ENCODE assay signal across 11 mouse cellular contexts in genomic region chr10:97436662-97437061, GRCm38 (mm10). TPM values are rescaled to one million over a fixed set of nuclear protein-coding genes. Genes with fewer than 3 reads are reported as not detected.
A peak's percentile ranks its signal among the peaks of the same experiment; 100 is the strongest.
DNase-seq lines count a peak whose midpoint lies in the region; ATAC-seq and TF ChIP-seq lines count a peak whose summit lies in the region.
"Had no signal": no experiment of that assay in that cellular context is flagged by ENCODE, and none has a peak within 500 bp of the region (broad histone marks: within the 10 kb centered on the region; RNA-seq: fewer than 3 reads in every experiment).

No protein-coding gene starts in this region.

- no peak overlapping the region for H3K9ac ChIP-seq in forebrain, postnatal 0 days
- no peak overlapping the region for H3K9ac ChIP-seq in forebrain, embryonic 11.5 days (ENCODE audit: low read length)
- no peak overlapping the region for H3K9ac ChIP-seq in heart, postnatal 0 days (replicated peaks; ENCODE audit: low read depth, low read length)
- no peak overlapping the region for H3K9ac ChIP-seq in hindbrain, embryonic 12.5 days
- H3K9ac ChIP-seq: liver, embryonic 15.5 days; stomach, embryonic 15.5 days had no signal

- no peak for TF ChIP-seq CTCF in forebrain, postnatal 0 days (IDR thresholded peaks at IDR 0.05; ENCODE audit: low read depth)
- no peak for TF ChIP-seq CTCF in heart, postnatal 0 days (IDR thresholded peaks at IDR 0.05; ENCODE audit: low read depth)

- no peaks in the 10 kb centered on the region for H3K4me1 ChIP-seq in forebrain, postnatal 0 days (ENCODE audit: insufficient read depth)
- no peaks in the 10 kb centered on the region for H3K4me1 ChIP-seq in forebrain, embryonic 11.5 days (replicated peaks; ENCODE audit: control insufficient read depth, insufficient read depth, low read length)
- peaks cover 4% of the 10 kb centered on the region for H3K4me1 ChIP-seq in heart, postnatal 0 days (ENCODE audit: control insufficient read depth, insufficient read depth)
- H3K4me1 ChIP-seq in hindbrain, embryonic 12.5 days = no peaks in the 10 kb centered on the region
- H3K4me1 ChIP-seq: liver, embryonic 15.5 days; stomach, embryonic 15.5 days had no signal

- ATAC-seq in forebrain, postnatal 0 days = peak; percentile 71
- ATAC-seq in forebrain, embryonic 11.5 days (replicated peaks; ENCODE audit: low FRiP score) = no peak
- ATAC-seq in heart, postnatal 0 days (ENCODE audit: insufficient read depth, low read depth) = peak; percentile 90
- ATAC-seq in hindbrain, embryonic 12.5 days (ENCODE audit: low FRiP score) = no peak

- no peaks in the 10 kb centered on the region for H3K36me3 ChIP-seq in forebrain, postnatal 0 days (ENCODE audit: insufficient read depth)
- H3K36me3 ChIP-seq in forebrain, embryonic 11.5 days (ENCODE audit: control insufficient read depth, insufficient read depth, low read length) = no peaks in the 10 kb centered on the region
- no peaks in the 10 kb centered on the region for H3K36me3 ChIP-seq in heart, postnatal 0 days (replicated peaks; ENCODE audit: control insufficient read depth, insufficient read depth, low read length)
- H3K36me3 ChIP-seq in hindbrain, embryonic 12.5 days = no peaks in the 10 kb centered on the region
- H3K36me3 ChIP-seq: liver, embryonic 15.5 days; stomach, embryonic 15.5 days had no signal

- H3K27me3 ChIP-seq in forebrain, postnatal 0 days (ENCODE audit: insufficient read depth, low read length) = no peaks in the 10 kb centered on the region
- no peaks in the 10 kb centered on the region for H3K27me3 ChIP-seq in forebrain, embryonic 11.5 days (ENCODE audit: control insufficient read depth, insufficient read depth, low read length)
- H3K27me3 ChIP-seq in heart, postnatal 0 days (ENCODE audit: control insufficient read depth, insufficient read depth, low read length) = no peaks in the 10 kb centered on the region
- no peaks in the 10 kb centered on the region for H3K27me3 ChIP-seq in hindbrain, embryonic 12.5 days
- H3K27me3 ChIP-seq: liver, embryonic 15.5 days; stomach, embryonic 15.5 days had no signal

- no peak for TF ChIP-seq EP300 in heart, postnatal 0 days (IDR thresholded peaks at IDR 0.05; ENCODE audit: low read depth)

- H3K9me3 ChIP-seq in forebrain, postnatal 0 days (ENCODE audit: low read length) = no peaks in the 10 kb centered on the region
- no peaks in the 10 kb centered on the region for H3K9me3 ChIP-seq in forebrain, embryonic 11.5 days (ENCODE audit: control insufficient read depth, low read length)
- no peaks in the 10 kb centered on the region for H3K9me3 ChIP-seq in heart, postnatal 0 days (replicated peaks; ENCODE audit: control insufficient read depth, low read length)
- H3K9me3 ChIP-seq in hindbrain, embryonic 12.5 days (replicated peaks) = no peaks in the 10 kb centered on the region
- H3K9me3 ChIP-seq: liver, embryonic 15.5 days; stomach, embryonic 15.5 days had no signal

- no peak overlapping the region for H3K4me2 ChIP-seq in forebrain, postnatal 0 days (ENCODE audit: low read depth)
- H3K4me2 ChIP-seq in forebrain, embryonic 11.5 days (ENCODE audit: low read depth, low read length, severe bottlenecking) = no peak overlapping the region
- H3K4me2 ChIP-seq in heart, postnatal 0 days (ENCODE audit: low read depth, low read length) = no peak overlapping the region
- no peak overlapping the region for H3K4me2 ChIP-seq in hindbrain, embryonic 12.5 days (replicated peaks)
- H3K4me2 ChIP-seq: liver, embryonic 15.5 days; stomach, embryonic 15.5 days had no signal

- no peak overlapping the region for H3K4me3 ChIP-seq in forebrain, postnatal 0 days (ENCODE audit: low read depth, low read length)
- no peak overlapping the region for H3K4me3 ChIP-seq in forebrain, embryonic 11.5 days (ENCODE audit: low read depth, low read length)
- no peak overlapping the region for H3K4me3 ChIP-seq in heart, postnatal 0 days (ENCODE audit: low read depth, low read length)
- no peak overlapping the region for H3K4me3 ChIP-seq in hindbrain, embryonic 12.5 days
- H3K4me3 ChIP-seq: liver, embryonic 15.5 days; stomach, embryonic 15.5 days had no signal

- H3K27ac ChIP-seq in forebrain, postnatal 0 days (ENCODE audit: low read depth, low read length) = no peak overlapping the region
- H3K27ac ChIP-seq in forebrain, embryonic 11.5 days (ENCODE audit: low read depth, low read length) = no peak overlapping the region
- peak overlapping the region; percentile 21; the same call in 1 of the 2 replicates for H3K27ac ChIP-seq in heart, postnatal 0 days (ENCODE audit: low read depth)
- no peak overlapping the region for H3K27ac ChIP-seq in hindbrain, embryonic 12.5 days
- H3K27ac ChIP-seq: liver, embryonic 15.5 days; stomach, embryonic 15.5 days had no signal

- 70% methylated on average over 5 of the region's 5 CpGs for WGBS in forebrain, postnatal 0 days
- WGBS in forebrain, embryonic 11.5 days = 87% methylated on average over 5 of the region's 5 CpGs
- WGBS in heart, postnatal 0 days = 19% methylated on average over 5 of the region's 5 CpGs
- 67% methylated on average over 5 of the region's 5 CpGs for WGBS in hindbrain, embryonic 12.5 days

- DNase-seq in forebrain, postnatal 0 days = peak; percentile 59
- DNase-seq in forebrain, embryonic 11.5 days (ENCODE audit: low spot score) = no peak
- DNase-seq in adrenal gland, postnatal 25 days = peak; percentile 48
- DNase-seq in heart, postnatal 0 days (ENCODE audit: low spot score) = peak; percentile 44
- DNase-seq in lung, postnatal 25 days (ENCODE audit: low spot score) = peak; percentile 47
- no peak for DNase-seq in kidney, adult 11 months
- no peak for DNase-seq in B cell, adult 2 months

RNA-seq across cellular contexts. Expression of gene Dcn, which starts 42.7 kb away (rescaled TPM):
- total RNA-seq in forebrain, postnatal 0 days (2014; rRNA removed) = 44.0 and 62.1 TPM in 2 replicates
- 51.0 and 85.9 TPM in 2 replicates for polyA plus RNA-seq in forebrain, postnatal 0 days (2015; fragmentation: Nextera tagmentation; extraction: Ambion mirVana)
- 15.1 and 15.7 TPM in 2 replicates for polyA plus RNA-seq in forebrain, embryonic 11.5 days (2014; fragmentation: Nextera tagmentation; extraction: Ambion mirVana)
- 75.1 and 88.2 TPM in 2 replicates for total RNA-seq in adrenal gland, postnatal 25 days (2021)
- total RNA-seq in heart, postnatal 0 days (2014; rRNA removed; ENCODE audit: low replicate concordance) = 250 and 328 TPM in 2 replicates
- polyA plus RNA-seq in heart, postnatal 0 days (2015; fragmentation: Nextera tagmentation; extraction: Ambion mirVana) = 292 and 338 TPM in 2 replicates
- 46.4 and 55.7 TPM in 2 replicates for polyA plus RNA-seq in hindbrain, embryonic 12.5 days (2016; fragmentation: Nextera tagmentation; extraction: Ambion mirVana)
- total RNA-seq: MEL had no signal

Comparison
In these comparisons a context has a peak if more than half of its experiments do, and no peak if none do; other contexts are left out.
1. ATAC-seq: peak in forebrain, postnatal 0 days (single experiment) and heart, postnatal 0 days (single experiment); none in forebrain, embryonic 11.5 days (single experiment) and hindbrain, embryonic 12.5 days (single experiment).
2. DNase-seq: peak in forebrain, postnatal 0 days (single experiment), adrenal gland, postnatal 25 days (single experiment), heart, postnatal 0 days (single experiment) and lung, postnatal 25 days (single experiment); none in forebrain, embryonic 11.5 days (single experiment), kidney, adult 11 months (single experiment) and B cell, adult 2 months (0 of 2).